Mouse (Mus musculus) ES-Bruce4 (cell line): ENCODE data around the gene Rcc1.

ENCODE experiments used
- CTCF ChIP-seq: IDR thresholded peaks from one replicate; pipeline ENCODE4 v1.8.1; 2011; ENCODE audit warnings: low read depth, low read length
- EP300 ChIP-seq: IDR thresholded peaks from 2 replicates; pipeline ENCODE4 v1.6.1; 2011; ENCODE audit warnings: low read depth, low read length; ENCODE audit not compliant: insufficient read depth
- POLR2A ChIP-seq: IDR thresholded peaks from one replicate; pipeline ENCODE4 v1.8.1; 2011; ENCODE audit warnings: low read length; ENCODE audit not compliant: insufficient read depth

- no peak for TF ChIP-seq POLR2A
- peak; percentile 41 for TF ChIP-seq CTCF
- TF ChIP-seq EP300 = no peak
Observed at GRCm38 (mm10) chr4:132295696-132296390, 57.6 kb downstream of the Rcc1 start.
